Mouse (Mus musculus): ENCODE measurements around the gene Tmem86a.

DNA sequence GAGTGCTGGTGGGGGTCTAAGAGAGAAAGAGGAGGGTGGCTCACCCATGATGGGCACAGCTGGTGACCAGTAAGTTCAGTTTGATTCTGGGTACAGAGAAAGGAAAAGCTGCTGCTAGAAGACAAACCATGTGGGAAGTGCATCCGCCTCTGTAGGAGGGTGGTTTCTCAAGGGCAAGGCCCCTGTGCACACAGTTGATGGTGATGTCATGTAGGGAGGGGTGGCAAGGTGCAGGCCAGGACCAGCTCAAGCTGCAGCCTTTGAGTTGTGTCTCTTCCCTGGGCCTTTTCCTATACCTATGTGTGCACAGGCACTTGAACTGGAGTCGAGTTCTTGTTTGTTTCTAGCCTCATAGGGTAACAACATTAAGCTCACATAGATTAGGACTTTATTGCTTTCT, 44.6 kb downstream of the Tmem86a start:
- no peak for TF ChIP-seq MAFK (IDR thresholded peaks at IDR 0.05; ENCODE audit: insufficient read depth, low read depth, low read length)
- TF ChIP-seq HCFC1 (IDR thresholded peaks at IDR 0.05; ENCODE audit: borderline replicate concordance, insufficient read depth, low read length) = no peak
- no peak for TF ChIP-seq ZC3H11A (IDR thresholded peaks at IDR 0.05; ENCODE audit: borderline replicate concordance, low read depth, low read length)
- TF ChIP-seq ZNF384 (IDR thresholded peaks at IDR 0.05; ENCODE audit: low read depth, low read length) = no peak
